Mouse (Mus musculus): ENCODE results near the gene B3gnt9. TPM values are rescaled to one million over a fixed set of nuclear protein-coding genes. Genes with fewer than 3 reads are reported as not detected.

The B3gnt9 gene
- total and polyA plus RNA-seq, 3 experiments, result 3.5 to 7.1 (median 5.2) TPM

- intact Hi-C loops (cut with DNase I), result loop anchor here (1.0 to 10.0 kb wide), 2 partner anchors 29 to 643 kb away; partner anchors contain the start of genes Lrrc29 and Tmem208
- WGBS, result under 1% methylated on average over 58 of the region's 58 CpGs
Observed at GRCm38 (mm10) chr8:105297511-105298192, 42.7 kb upstream of the B3gnt9 start, which contains the start of gene E2f4. Gene E2f4, plus strand, starts transcription at chr8:105297663.

GRCm38 (mm10) chr8:105295895-105296573 is 41.1 kb upstream of the B3gnt9 start, which contains the start of gene Exoc3l:
Gene Exoc3l, minus strand, starts transcription at chr8:105296101.
- TF ChIP-seq EP300 (IDR thresholded peaks at IDR 0.05; ENCODE audit: insufficient read depth, low read depth, low read length), result no peak
- TF ChIP-seq POLR2A (IDR thresholded peaks at IDR 0.05; ENCODE audit: insufficient read depth, low read depth, low read length), result 0 out of 2 replicates have a peak, but pooled peaks have one; percentile 31
- TF ChIP-seq CTCF (IDR thresholded peaks at IDR 0.05), result no peak
- peak within 1 kb of the TSS; percentile 88 for H3K27ac ChIP-seq
- peaks cover 3% of the 10 kb centered on the region for H3K4me1 ChIP-seq (ENCODE audit: control insufficient read depth, insufficient read depth, low read length)
- H3K36me3 ChIP-seq (ENCODE audit: control insufficient read depth, insufficient read depth, low read length), result peaks cover 4% of the 10 kb centered on the region
- peak within 1 kb of the TSS; percentile 99 for H3K4me3 ChIP-seq
- intact Hi-C loops (cut with DNase I), result loop anchor here (10.0 kb wide), 1 partner anchor 641 kb away; no protein-coding TSS in a partner anchor
- H3K27me3 ChIP-seq (ENCODE audit: control insufficient read depth, insufficient read depth, low read length), result no peaks in the 10 kb centered on the region
- peak within 1 kb of the TSS; percentile 51 for H3K9ac ChIP-seq (ENCODE audit: low read depth, low read length)
- no peaks in the 10 kb centered on the region for H3K79me2 ChIP-seq (replicated peaks; ENCODE audit: control insufficient read depth, insufficient read depth, low read length)
- WGBS, result 29% methylated on average over 11 of the region's 11 CpGs
- peak in 1 of 2 experiments; percentile 42 for DNase-seq

More at GRCm38 (mm10) chr8:105297511-105298192, 42.7 kb upstream of the B3gnt9 start, which contains the start of gene E2f4:
- Histone ChIP-seq H3K27me3 (ENCODE audit: control insufficient read depth, insufficient read depth, low read length) (no peaks in the 10 kb centered on the region), H3K79me2 (replicated peaks; ENCODE audit: control insufficient read depth, insufficient read depth, low read length) (no peaks in the 10 kb centered on the region), H3K4me1 (ENCODE audit: control insufficient read depth, insufficient read depth, low read length) (peaks cover 3% of the 10 kb centered on the region), H3K36me3 (ENCODE audit: control insufficient read depth, insufficient read depth, low read length) (peaks cover 4% of the 10 kb centered on the region), H3K9ac (ENCODE audit: low read depth, low read length) (peak within 1 kb of the TSS; percentile 96), H3K27ac (peak within 1 kb of the TSS; percentile 88), H3K4me3 (peak within 1 kb of the TSS; percentile 99)
- TF ChIP-seq CTCF (IDR thresholded peaks at IDR 0.05) (no peak), POLR2A (IDR thresholded peaks at IDR 0.05; ENCODE audit: insufficient read depth, low read depth, low read length) (peak; percentile 60), EP300 (IDR thresholded peaks at IDR 0.05; ENCODE audit: insufficient read depth, low read depth, low read length) (0 out of 2 replicates have a peak, but pooled peaks have one; percentile 54)
- DNase-seq, result peak; percentile 93 to 95

GRCm38 (mm10) chr8:105295256-105295655 is 40.3 kb upstream of the B3gnt9 start:
- no peak for DNase-seq

GRCm38 (mm10) chr8:105294776-105295175 is 39.8 kb upstream of the B3gnt9 start:
- WGBS, result 59% methylated on average over 9 of the region's 9 CpGs
- H3K36me3 ChIP-seq (ENCODE audit: control insufficient read depth, insufficient read depth, low read length), result peaks cover 4% of the 10 kb centered on the region
- peak overlapping the region; percentile 34 for H3K4me3 ChIP-seq
- TF ChIP-seq EP300 (IDR thresholded peaks at IDR 0.05; ENCODE audit: insufficient read depth, low read depth, low read length) (no peak), POLR2A (IDR thresholded peaks at IDR 0.05; ENCODE audit: insufficient read depth, low read depth, low read length) (no peak), CTCF (IDR thresholded peaks at IDR 0.05) (no peak)
- H3K4me1 ChIP-seq (ENCODE audit: control insufficient read depth, insufficient read depth, low read length), result peaks cover 10% of the 10 kb centered on the region
- H3K9ac ChIP-seq (ENCODE audit: low read depth, low read length), result peak overlapping the region; percentile 51
- no peak for DNase-seq
- intact Hi-C loops (cut with DNase I), result loop anchor here (5.0 to 10.0 kb wide), 2 partner anchors 172 to 640 kb away; no protein-coding TSS in a partner anchor
- H3K79me2 ChIP-seq (replicated peaks; ENCODE audit: control insufficient read depth, insufficient read depth, low read length), result no peaks in the 10 kb centered on the region
- peak overlapping the region; percentile 88 for H3K27ac ChIP-seq
- H3K27me3 ChIP-seq (ENCODE audit: control insufficient read depth, insufficient read depth, low read length), result no peaks in the 10 kb centered on the region

More at GRCm38 (mm10) chr8:105295256-105295655, 40.3 kb upstream of the B3gnt9 start:
- H3K27ac ChIP-seq, result peak overlapping the region; percentile 88
- H3K4me1 ChIP-seq (ENCODE audit: control insufficient read depth, insufficient read depth, low read length), result peaks cover 6% of the 10 kb centered on the region
- H3K36me3 ChIP-seq (ENCODE audit: control insufficient read depth, insufficient read depth, low read length), result peaks cover 4% of the 10 kb centered on the region
- intact Hi-C loops (cut with DNase I), result loop anchor here (10.0 kb wide), 1 partner anchor 640 kb away; no protein-coding TSS in a partner anchor
- H3K79me2 ChIP-seq (replicated peaks; ENCODE audit: control insufficient read depth, insufficient read depth, low read length), result no peaks in the 10 kb centered on the region
- no peaks in the 10 kb centered on the region for H3K27me3 ChIP-seq (ENCODE audit: control insufficient read depth, insufficient read depth, low read length)
- peak overlapping the region; percentile 51 for H3K9ac ChIP-seq (ENCODE audit: low read depth, low read length)
- H3K4me3 ChIP-seq, result peak overlapping the region; percentile 34
- WGBS, result 40% methylated on average over 11 of the region's 11 CpGs
- TF ChIP-seq EP300 (IDR thresholded peaks at IDR 0.05; ENCODE audit: insufficient read depth, low read depth, low read length), result no peak

- 79% methylated on average over 19 of the region's 19 CpGs for WGBS
- TF ChIP-seq EP300 (IDR thresholded peaks at IDR 0.05; ENCODE audit: insufficient read depth, low read depth, low read length), result no peak
- TF ChIP-seq POLR2A (IDR thresholded peaks at IDR 0.05; ENCODE audit: insufficient read depth, low read depth, low read length), result no peak
- no peak for TF ChIP-seq CTCF (IDR thresholded peaks at IDR 0.05)
Observed at GRCm38 (mm10) chr8:105293405-105293804, 38.5 kb upstream of the B3gnt9 start.

More at GRCm38 (mm10) chr8:105293405-105293804, 38.5 kb upstream of the B3gnt9 start:
- no peak overlapping the region for H3K4me3 ChIP-seq
- intact Hi-C loops (cut with DNase I), result loop anchor here (5.0 to 10.0 kb wide), 2 partner anchors 171 to 639 kb away; no protein-coding TSS in a partner anchor
- no peaks in the 10 kb centered on the region for H3K79me2 ChIP-seq (replicated peaks; ENCODE audit: control insufficient read depth, insufficient read depth, low read length)
- H3K36me3 ChIP-seq (ENCODE audit: control insufficient read depth, insufficient read depth, low read length), result no peaks in the 10 kb centered on the region
- H3K27me3 ChIP-seq (ENCODE audit: control insufficient read depth, insufficient read depth, low read length), result no peaks in the 10 kb centered on the region
- peaks cover 13% of the 10 kb centered on the region for H3K4me1 ChIP-seq (ENCODE audit: control insufficient read depth, insufficient read depth, low read length)
- H3K9ac ChIP-seq (ENCODE audit: low read depth, low read length), result no peak overlapping the region
- no peak for DNase-seq
- H3K27ac ChIP-seq, result no peak overlapping the region

Measured in heart, adult 2 months (tissue).